Mouse (Mus musculus) mouse embryonic stem cell (cell line): ENCODE results near the gene Pwp2.

Experiments used
- in situ Hi-C, 2 experiments: fragments of 300-500 bp; cut with MboI; formaldehyde crosslinking; loops; 1 replicate in 1 of 2; 3 replicates in 1 of 2; pipeline ENCODE4 v1.14.3; 2019 to 2020; ENCODE audit warnings: low sequenced_read_pairs in 2 of 2, low pct_unique_long_range_greater_than_20kb in 1 of 2, mixed read lengths in 1 of 2; ENCODE audit not compliant: unreplicated experiment in 1 of 2

Pwp2 gene

GRCm38 (mm10) chr10:78158041-78158440 lies 26.9 kb downstream of the Pwp2 start:
- in situ Hi-C loops, result no loop called here

- in situ Hi-C loops, result no loop called here
Measured at GRCm38 (mm10) chr10:78156926-78157325, 28.0 kb downstream of the Pwp2 start.

- in situ Hi-C loops, result no loop called here
Measured at GRCm38 (mm10) chr10:78148834-78149766, 35.8 kb downstream of the Pwp2 start.

- in situ Hi-C loops, result no loop called here
Measured at GRCm38 (mm10) chr10:78147908-78148441, 37.0 kb downstream of the Pwp2 start.

- in situ Hi-C loops, result no loop called here
Measured at GRCm38 (mm10) chr10:78143727-78144505, 41.0 kb downstream of the Pwp2 start.

- in situ Hi-C loops, result no loop called here
Measured at GRCm38 (mm10) chr10:78140843-78141242, 44.1 kb downstream of the Pwp2 start.

- in situ Hi-C loops, result no loop called here
Measured at GRCm38 (mm10) chr10:78140251-78140600, 44.7 kb downstream of the Pwp2 start.

- in situ Hi-C loops, result no loop called here
Measured at GRCm38 (mm10) chr10:78139572-78140250, 45.2 kb downstream of the Pwp2 start.

GRCm38 (mm10) chr10:78138812-78139523 lies 46.0 kb downstream of the Pwp2 start:
- in situ Hi-C loops, result no loop called here

GRCm38 (mm10) chr10:78137191-78137590 lies 47.8 kb downstream of the Pwp2 start:
- in situ Hi-C loops, result no loop called here

- in situ Hi-C loops, result no loop called here
Measured at GRCm38 (mm10) chr10:78135947-78136346, 49.0 kb downstream of the Pwp2 start.

- in situ Hi-C loops, result no loop called here
Measured at GRCm38 (mm10) chr10:78134975-78135798, 49.8 kb downstream of the Pwp2 start.

GRCm38 (mm10) chr10:78134400-78134799 lies 50.5 kb downstream of the Pwp2 start:
- in situ Hi-C loops, result no loop called here

- in situ Hi-C loops, result no loop called here
Measured at GRCm38 (mm10) chr10:78129998-78130397, 55.0 kb downstream of the Pwp2 start.

- in situ Hi-C loops, result no loop called here
Measured at GRCm38 (mm10) chr10:78129423-78129822, 55.5 kb downstream of the Pwp2 start.

- in situ Hi-C loops, result no loop called here
Measured at GRCm38 (mm10) chr10:78128647-78129046, 56.3 kb downstream of the Pwp2 start.

- in situ Hi-C loops, result no loop called here
Measured at GRCm38 (mm10) chr10:78127931-78128330, 57.0 kb downstream of the Pwp2 start.
